Mouse (Mus musculus) liver, embryonic 18 days (tissue): Measurements from ENCODE around the gene Fbxl5. TPM values are rescaled to one million over a fixed set of nuclear protein-coding genes. Genes with fewer than 3 reads are reported as not detected.

Source experiments
- polyA plus RNA-seq: library from polyadenylated mRNA; depleted of rRNA; stranded (reverse); fragments of >200 nt; gene quantifications from 2 replicates; pipeline ENCODE4 v1.2.3, GENCODE M21; 2012; rRNA removed

Fbxl5 gene
- 13.2 and 13.8 TPM in 2 replicates for polyA plus RNA-seq

GRCm38 (mm10) chr5:43821538-43821937 lies at the start of gene Fbxl5:
Gene Fbxl5, minus strand, starts transcription at chr5:43821638.

DNA sequence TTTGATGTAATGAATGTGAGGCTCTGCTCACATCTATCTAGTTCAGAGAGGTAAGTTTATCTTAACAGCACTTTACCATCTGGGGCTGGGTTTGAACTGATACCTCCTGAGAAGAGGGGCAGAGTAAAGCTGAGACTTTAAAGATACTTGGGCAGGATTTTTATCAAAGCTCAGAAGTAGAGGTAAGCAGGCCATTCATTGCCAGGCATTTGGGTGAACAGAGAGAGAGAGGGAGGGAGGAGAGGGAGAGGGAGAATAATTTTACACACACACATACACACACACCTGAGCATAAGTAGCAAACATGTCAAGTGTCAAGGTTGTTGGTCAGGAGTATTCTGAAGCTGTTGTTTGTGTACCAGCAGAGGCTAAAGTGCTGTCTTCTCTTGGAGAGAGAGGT lies 46.8 kb upstream of the Fbxl5 start, which contains the start of gene Cd38:
TSS of gene Cd38 (plus strand) at position 301 of the 400 bp plus-strand sequence.

GRCm38 (mm10) chr5:43818695-43819094 lies 2.7 kb downstream of the Fbxl5 start, which contains the start of gene Bst1:
Gene Bst1, plus strand, starts transcription at chr5:43818885.

Other genes starting within 250 kb of the Fbxl5 start
- gene Cc2d2a, start 159.3 kb downstream of the Fbxl5 start, polyA plus RNA-seq = 1.6 and 1.7 TPM in 2 replicates
- 2.9 and 3.0 TPM in 2 replicates for gene Bst1, start 2.8 kb downstream of the Fbxl5 start, polyA plus RNA-seq
- 10.4 and 11.6 TPM in 2 replicates for gene Cd38, start 46.9 kb upstream of the Fbxl5 start, polyA plus RNA-seq
- 0.28 and 0.32 TPM in 2 replicates for gene Gm7879, start 91.5 kb upstream of the Fbxl5 start, polyA plus RNA-seq
- gene Fgfbp1, start 160.1 kb upstream of the Fbxl5 start, polyA plus RNA-seq = 8.7 and 12.4 TPM in 2 replicates